Mouse (Mus musculus): ENCODE data around the gene Tbrg1.
A peak's percentile ranks its signal among the peaks of the same experiment; 100 is the strongest.

- TF ChIP-seq CTCF (IDR thresholded peaks at IDR 0.05 in 2 of 3, conservative IDR thresholded peaks at IDR 0.05 in 1 of 3; ENCODE audit: control insufficient read depth in 1 of 3, insufficient read depth in 1 of 3, low read depth in 2 of 3, low read length in 3 of 3, poor library complexity in 1 of 3, severe bottlenecking in 1 of 3): no peak
- no peak for TF ChIP-seq JUND (IDR thresholded peaks at IDR 0.05; ENCODE audit: low read depth, low read length)
- no peak for TF ChIP-seq POLR2AphosphoS2 (IDR thresholded peaks at IDR 0.05; ENCODE audit: low read length)
- TF ChIP-seq ELF1 (IDR thresholded peaks at IDR 0.05; ENCODE audit: low read depth, low read length): peak; percentile 13; the same call in 1 of the 2 replicates
- no peak for TF ChIP-seq ZMIZ1 (IDR thresholded peaks at IDR 0.05; ENCODE audit: low read depth, low read length)
These were observed 652 bp downstream of the Tbrg1 start for GRCm38 (mm10) chr9:37656439-37656881.
